Mouse (Mus musculus) adrenal gland, postnatal 25 days (tissue): ENCODE data around the gene Fcho2. TPM values are rescaled to one million over a fixed set of nuclear protein-coding genes. Genes with fewer than 3 reads are reported as not detected.

ENCODE experiments used
- DNase-seq: peaks from one replicate; pipeline ENCODE4 v3.0.0; 2021; ENCODE audit warnings: mixed read lengths
- total RNA-seq: library from RNA; stranded (reverse); gene quantifications from 2 replicates; pipeline ENCODE4 v1.2.3, GENCODE M21; 2021

Gene Fcho2
- total RNA-seq, 1 experiment from 2014 or later, result 67.1 TPM

DNA sequence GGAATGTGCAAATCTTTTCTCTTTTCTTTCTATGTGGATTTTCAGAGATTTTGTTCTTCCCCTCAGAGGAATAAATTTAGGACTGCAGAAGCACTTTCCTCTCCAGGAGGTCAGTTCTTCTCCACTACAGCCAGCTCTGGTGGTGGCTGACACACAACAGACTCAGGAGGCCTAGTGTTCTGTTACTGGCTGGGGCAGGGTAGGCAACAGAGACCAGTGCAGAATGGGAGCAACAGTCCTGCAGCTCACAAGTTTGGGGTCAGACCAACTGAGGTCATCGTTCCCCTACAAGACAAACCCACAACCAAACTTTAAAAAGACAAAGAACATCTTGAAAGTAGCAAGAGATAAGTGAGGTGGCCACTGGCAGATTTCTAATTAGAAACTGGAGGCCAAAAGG, 104.6 kb downstream of the Fcho2 start:
- no peak for DNase-seq

DNA sequence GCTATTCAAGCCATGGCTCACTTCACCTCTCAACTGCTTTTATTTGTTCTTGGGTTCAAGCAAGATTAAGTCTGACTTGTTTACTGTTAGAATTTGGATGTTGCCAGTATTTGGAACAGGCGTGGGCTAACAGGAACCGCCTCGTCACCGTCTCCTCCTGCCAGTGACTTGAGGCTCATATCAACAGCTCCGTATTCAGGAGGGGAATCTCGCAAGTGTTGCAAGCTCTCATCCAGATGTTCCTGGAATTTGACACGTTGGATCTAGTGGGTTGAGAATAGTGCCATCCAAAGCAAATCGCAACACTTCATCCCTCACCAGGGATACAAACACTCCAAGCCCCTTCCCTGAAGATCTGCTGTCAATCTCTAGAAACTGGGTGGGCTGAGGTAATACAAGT, 105.0 kb downstream of the Fcho2 start:
- DNase-seq, result no peak

- DNase-seq, result no peak
These were observed 109.7 kb downstream of the Fcho2 start for GRCm38 (mm10) chr13:98705501-98705900.

- no peak for DNase-seq
These were observed 111.5 kb downstream of the Fcho2 start for GRCm38 (mm10) chr13:98703786-98704185.

GRCm38 (mm10) chr13:98702361-98702760, 112.9 kb downstream of the Fcho2 start:
- DNase-seq, result no peak

GRCm38 (mm10) chr13:98701309-98701675, 114.0 kb downstream of the Fcho2 start:
- no peak for DNase-seq

DNA sequence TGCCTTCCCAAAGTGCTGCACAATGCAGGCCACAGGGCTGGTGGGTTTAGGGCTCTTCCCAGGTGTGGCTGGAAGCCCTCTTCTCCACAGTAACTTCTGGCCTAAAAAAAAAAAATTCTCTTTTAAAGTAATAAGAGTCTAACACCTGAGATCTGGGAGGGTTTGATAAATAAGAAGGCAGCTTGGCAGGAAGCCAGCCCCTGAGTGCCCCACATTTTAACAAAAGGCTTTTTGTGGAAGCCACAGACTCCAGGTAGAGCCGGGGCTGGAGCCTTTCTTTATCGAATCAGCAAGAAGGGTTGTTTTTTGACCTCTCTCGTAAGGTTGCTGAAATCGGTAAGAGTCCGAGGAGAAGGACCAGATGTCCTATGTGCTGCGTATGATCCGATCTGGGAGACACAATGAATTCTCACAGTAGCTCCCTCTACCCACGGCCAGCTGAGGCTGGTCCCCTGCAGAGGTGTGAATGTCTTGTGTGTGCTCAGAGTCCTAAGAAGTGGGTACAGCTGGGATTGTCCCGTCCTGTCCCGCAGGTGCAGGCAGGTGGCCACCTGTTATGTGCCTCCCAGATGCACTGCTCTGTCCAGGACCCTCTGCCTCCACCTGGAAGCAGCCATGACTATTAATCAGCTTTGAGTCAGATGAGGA, 114.5 kb downstream of the Fcho2 start:
- DNase-seq, result no peak

- DNase-seq, result no peak
These were observed 115.2 kb downstream of the Fcho2 start for GRCm38 (mm10) chr13:98699982-98700540.

GRCm38 (mm10) chr13:98699051-98699744, 116.1 kb downstream of the Fcho2 start:
- no peak for DNase-seq

GRCm38 (mm10) chr13:98696716-98697115, 118.5 kb downstream of the Fcho2 start:
- DNase-seq, result no peak

GRCm38 (mm10) chr13:98695546-98695945, 119.7 kb downstream of the Fcho2 start:
- no peak for DNase-seq

DNA sequence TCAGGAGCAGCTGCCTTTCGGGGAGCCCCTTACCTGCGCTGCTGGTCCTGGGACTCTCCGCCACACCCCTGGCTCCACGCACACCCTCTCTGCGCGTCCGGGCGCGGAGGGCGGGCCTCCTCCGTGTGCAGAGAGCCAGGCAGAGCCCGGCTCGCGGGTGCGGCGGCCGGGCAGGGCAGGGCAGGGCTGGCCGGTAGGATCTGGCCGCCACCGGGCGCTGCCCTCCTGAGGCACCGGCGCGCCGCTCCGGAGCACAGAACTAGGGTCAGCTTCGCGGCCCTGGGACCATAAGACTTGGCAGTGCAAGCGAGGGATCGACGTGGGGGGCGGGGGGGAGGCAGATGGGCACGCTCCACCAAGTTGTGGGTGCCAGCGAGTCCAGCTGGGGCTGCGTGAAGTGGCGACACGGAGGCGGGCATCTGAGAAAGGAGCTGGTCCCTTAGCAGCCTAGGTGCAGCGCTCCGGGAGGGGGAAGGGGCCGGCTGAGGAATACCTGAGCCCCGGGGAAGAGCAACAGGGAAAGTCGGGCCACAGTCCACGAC, 120.4 kb downstream of the Fcho2 start, which contains the start of gene Tmem171:
TSS of gene Tmem171 (minus strand) at position 62 of the 542 bp plus-strand sequence.
- peak; percentile 31 for DNase-seq

DNA sequence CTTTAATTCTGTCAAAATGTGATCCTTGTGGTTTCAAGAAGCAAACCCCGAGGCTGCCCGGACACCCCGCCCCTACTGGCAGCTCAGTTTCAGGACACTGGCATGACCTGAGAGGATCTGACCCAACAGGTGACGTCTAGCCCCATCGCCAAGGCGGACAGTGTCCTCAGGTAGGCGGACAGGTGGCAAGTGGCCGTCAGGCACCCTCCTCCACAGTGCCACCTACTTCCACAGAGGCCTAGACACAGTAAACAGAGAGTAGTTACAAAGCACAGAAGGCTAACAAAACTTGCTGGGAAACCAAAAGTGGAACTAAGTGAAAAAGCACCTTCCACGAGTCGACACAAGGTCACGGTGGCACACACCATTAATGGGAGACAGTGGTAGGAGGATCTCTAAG, 121.9 kb downstream of the Fcho2 start:
- DNase-seq, result no peak

GRCm38 (mm10) chr13:98691956-98692515, 123.2 kb downstream of the Fcho2 start:
- DNase-seq, result no peak

DNA sequence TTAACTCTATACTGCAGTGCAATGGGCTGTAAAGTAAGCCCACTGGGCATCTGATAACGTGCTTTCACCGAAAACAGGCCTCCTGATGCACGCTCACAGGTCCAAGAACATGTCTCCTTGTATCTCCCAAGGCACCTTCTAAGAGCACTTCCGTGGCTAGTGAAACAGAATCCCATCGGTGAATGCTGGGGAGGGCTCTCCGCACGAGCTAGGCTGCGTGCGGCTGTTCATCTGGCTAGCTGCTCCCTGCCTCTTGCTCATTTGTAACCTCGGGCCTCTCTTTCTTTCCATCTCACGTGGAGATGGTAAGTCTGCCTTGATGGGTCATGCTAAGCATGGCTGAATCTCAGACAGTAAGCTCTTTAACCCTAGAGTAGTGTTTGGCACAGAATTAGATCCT, 124.4 kb downstream of the Fcho2 start:
- DNase-seq, result no peak

- DNase-seq, result peak; percentile 14
These were observed 125.5 kb downstream of the Fcho2 start for GRCm38 (mm10) chr13:98689605-98690290.

GRCm38 (mm10) chr13:98687931-98688330, 127.3 kb downstream of the Fcho2 start:
- no peak for DNase-seq

GRCm38 (mm10) chr13:98684144-98684900, 130.9 kb downstream of the Fcho2 start:
- DNase-seq, result no peak

DNA sequence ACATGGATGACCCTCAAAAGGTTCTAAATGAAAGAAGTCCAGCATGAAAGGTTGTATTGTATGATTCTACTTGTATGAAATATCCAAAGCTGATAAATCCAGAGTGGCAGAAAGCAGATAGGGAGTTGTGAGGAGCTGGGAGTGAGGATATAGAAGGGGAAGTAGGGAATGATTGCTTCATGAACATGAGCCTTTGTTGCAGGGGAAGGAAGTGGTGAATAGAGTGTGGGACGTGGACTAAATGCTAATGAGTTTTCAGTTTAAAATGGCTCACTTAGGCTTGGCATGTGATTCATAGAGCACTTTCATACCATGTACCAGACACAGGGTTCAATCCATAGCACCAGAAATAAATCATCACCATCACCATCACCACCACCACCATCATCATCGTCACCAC, 131.8 kb downstream of the Fcho2 start:
- DNase-seq, result no peak

DNA sequence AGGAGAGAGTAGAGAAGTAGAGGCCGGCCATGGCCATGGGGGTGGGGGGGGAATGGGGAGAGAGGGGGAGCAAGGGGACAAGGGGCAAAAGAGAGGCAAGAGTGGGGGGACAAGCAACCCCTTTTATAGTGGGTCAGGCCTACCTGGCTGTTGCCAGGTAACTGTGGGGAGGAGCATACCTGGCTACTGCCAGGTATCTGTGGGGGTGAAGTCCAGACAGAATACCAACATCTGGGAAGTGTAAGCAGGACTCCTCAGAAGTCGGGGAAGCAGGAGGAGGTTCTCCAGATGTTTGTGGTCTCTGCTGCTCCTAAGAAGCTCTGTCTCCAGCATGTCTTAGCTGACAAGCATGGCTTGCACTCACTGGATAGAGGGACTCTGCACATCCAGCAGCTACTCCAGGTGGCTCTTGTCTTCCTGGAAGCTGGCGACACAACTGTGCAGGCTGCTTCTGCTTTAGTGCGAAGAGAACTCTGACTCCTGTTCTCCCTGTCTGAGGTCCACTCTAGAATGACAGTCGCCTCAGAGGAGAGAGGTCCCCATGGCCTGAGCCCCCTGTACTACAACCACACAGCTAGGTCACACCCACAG, 134.7 kb downstream of the Fcho2 start:
- no peak for DNase-seq

DNA sequence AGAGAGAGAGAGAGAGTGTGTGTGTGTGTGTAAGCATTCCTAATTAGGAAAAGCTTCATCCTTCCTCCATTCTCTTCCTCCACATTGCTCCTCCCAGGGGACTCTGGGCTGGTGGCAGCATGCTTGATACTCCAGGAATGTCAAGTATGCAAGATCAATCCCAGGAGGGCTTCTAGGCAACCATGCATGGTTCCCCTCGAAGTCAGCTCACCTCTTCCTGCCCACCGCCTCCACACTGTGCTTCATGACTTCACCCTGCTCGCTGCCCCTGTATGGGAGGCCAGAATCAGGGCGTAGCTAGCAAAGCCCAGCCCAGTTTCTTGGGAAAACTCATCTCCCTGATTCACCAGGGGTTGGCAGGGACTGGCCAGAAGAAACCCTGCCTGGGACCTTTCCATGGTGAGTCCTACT, 135.6 kb downstream of the Fcho2 start:
- DNase-seq, result no peak
